Mouse (Mus musculus) small intestine, adult 2 months (tissue): Measurements from ENCODE around the gene Foxp1. TPM values are rescaled to one million over a fixed set of nuclear protein-coding genes. Genes with fewer than 3 reads are reported as not detected.

Source experiments
- H3K27ac ChIP-seq: fragments of 200-500 bp; 2 replicates; pipeline ENCODE4 v1.5.1; 2012; ENCODE audit warnings: low read depth, low read length, control low read depth, inconsistent platforms; ENCODE audit not compliant: insufficient read depth
- H3K27me3 ChIP-seq: fragments of 200-500 bp; 2 replicates; pipeline ENCODE4 v1.6.1; 2012; ENCODE audit warnings: mild to moderate bottlenecking, moderate library complexity, low read length, inconsistent platforms; ENCODE audit not compliant: control insufficient read depth, insufficient read depth
- H3K36me3 ChIP-seq: fragments of 200-500 bp; 2 replicates; pipeline ENCODE4 v1.6.1; 2012; ENCODE audit warnings: mild to moderate bottlenecking, low read length, control low read depth, inconsistent platforms; ENCODE audit not compliant: control insufficient read depth, insufficient read depth
- H3K4me1 ChIP-seq: fragments of 200-500 bp; 2 replicates; pipeline ENCODE4 v1.6.1; 2012; ENCODE audit warnings: low read length, inconsistent platforms, mixed read lengths; ENCODE audit not compliant: control insufficient read depth, insufficient read depth, insufficient read length
- H3K4me3 ChIP-seq: fragments of 200-500 bp; 2 replicates; pipeline ENCODE4 v1.5.1; 2012; ENCODE audit warnings: low read depth, mild to moderate bottlenecking, control low read depth, inconsistent platforms, low read length, moderate library complexity
- CTCF ChIP-seq: fragments of 200-500 bp; IDR thresholded peaks from 2 replicates; pipeline ENCODE4 v1.5.1; 2012; ENCODE audit warnings: low read depth, mild to moderate bottlenecking, control low read depth, inconsistent platforms, low read length, moderate library complexity, mixed read lengths; ENCODE audit not compliant: insufficient replicate concordance, insufficient read length; ENCODE audit errors: extremely low read depth
- POLR2A ChIP-seq: fragments of 200-500 bp; IDR thresholded peaks from 2 replicates; pipeline ENCODE4 v1.6.1; 2012; ENCODE audit warnings: low read depth, mild to moderate bottlenecking, control low read depth, inconsistent platforms, low read length, moderate library complexity
- WGBS: fragments of 180-500 bp; shearing (Covaris S2); methylation state at CpG from one replicate; pipeline ENCODE4 v1.1.7; 2018; 5-methylcytosine and 5-hydroxymethylcytosine counted together
- polyA plus RNA-seq: library from polyadenylated mRNA; depleted of rRNA; stranded (reverse); fragments of >200 nt; gene quantifications from 2 replicates; pipeline ENCODE4 v1.2.3, GENCODE M21; 2012

Foxp1 gene
- polyA plus RNA-seq, 1 experiment = 52.2 TPM

GRCm38 (mm10) chr6:99350156-99350555 is 172.4 kb downstream of the Foxp1 start:
- Histone ChIP-seq H3K4me1 (peaks cover 3% of the 10 kb centered on the region; the same call in 1 of the 2 replicates), H3K27me3 (no peaks in the 10 kb centered on the region), H3K4me3 (no peak overlapping the region), H3K36me3 (no peaks in the 10 kb centered on the region), H3K27ac (no peak overlapping the region)
- WGBS = 87% methylated on average over 5 of the region's 5 CpGs
- no peak for TF ChIP-seq CTCF
- TF ChIP-seq POLR2A = no peak

DNA sequence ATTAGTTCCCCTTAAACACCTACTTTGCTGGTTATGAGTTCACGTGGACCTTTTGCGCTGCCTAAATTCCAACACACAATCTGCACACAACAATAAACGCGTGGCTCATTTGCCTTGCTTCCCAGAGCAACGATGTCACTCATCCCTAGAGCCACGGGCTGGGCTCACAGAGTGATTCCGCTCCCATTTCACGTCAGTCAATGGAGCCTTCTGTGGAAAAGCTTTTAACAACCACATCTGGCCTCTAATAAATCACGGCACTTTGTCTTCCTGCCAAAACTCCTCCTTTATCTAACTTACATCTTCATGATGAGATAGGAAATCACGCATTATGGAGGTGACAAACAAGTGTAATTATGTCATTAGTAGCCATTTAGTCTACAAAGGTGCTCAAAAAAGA is 174.7 kb downstream of the Foxp1 start:
- Histone ChIP-seq H3K4me3 (no peak overlapping the region), H3K4me1 (peaks cover 6% of the 10 kb centered on the region; the same call in 1 of the 2 replicates), H3K27me3 (no peaks in the 10 kb centered on the region), H3K36me3 (no peaks in the 10 kb centered on the region), H3K27ac (no peak overlapping the region)
- TF ChIP-seq POLR2A = no peak
- no peak for TF ChIP-seq CTCF
- 39% methylated on average over 10 of the region's 10 CpGs for WGBS

DNA sequence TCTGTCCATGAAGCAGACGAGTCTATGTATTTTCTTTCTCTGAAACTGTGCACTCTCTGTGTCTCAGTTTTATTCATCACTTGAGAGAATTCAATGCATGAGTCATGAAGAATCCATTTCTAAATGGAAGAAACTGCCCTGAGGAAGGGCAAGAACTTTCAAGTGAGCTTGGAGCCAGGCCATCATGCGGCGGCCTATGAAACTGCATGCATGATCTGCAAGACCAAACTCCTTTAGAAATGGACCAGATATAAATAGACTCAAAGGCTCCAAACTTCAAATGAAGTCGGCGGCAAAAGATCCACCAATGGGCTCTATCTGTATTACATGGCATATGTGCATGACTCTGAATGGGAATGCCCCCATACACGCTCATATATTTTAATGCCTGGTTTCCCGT is 177.6 kb downstream of the Foxp1 start:
- WGBS = 96% methylated on average over 7 of the region's 7 CpGs
- H3K36me3 ChIP-seq = no peaks in the 10 kb centered on the region
- H3K4me1 ChIP-seq = peaks cover 6% of the 10 kb centered on the region; the same call in 1 of the 2 replicates
- no peaks in the 10 kb centered on the region for H3K27me3 ChIP-seq
- H3K27ac ChIP-seq = no peak overlapping the region
- no peak for TF ChIP-seq CTCF
- H3K4me3 ChIP-seq = no peak overlapping the region

- H3K4me1 ChIP-seq = peaks cover 6% of the 10 kb centered on the region; the same call in 1 of the 2 replicates
- H3K36me3 ChIP-seq = no peaks in the 10 kb centered on the region
- H3K4me3 ChIP-seq = no peak overlapping the region
- H3K27ac ChIP-seq = no peak overlapping the region
- no peaks in the 10 kb centered on the region for H3K27me3 ChIP-seq
- TF ChIP-seq CTCF (no peak), POLR2A (no peak)
- WGBS = 34% methylated on average over 3 of the region's 3 CpGs
Measured at GRCm38 (mm10) chr6:99344357-99344756, 178.2 kb downstream of the Foxp1 start.

DNA sequence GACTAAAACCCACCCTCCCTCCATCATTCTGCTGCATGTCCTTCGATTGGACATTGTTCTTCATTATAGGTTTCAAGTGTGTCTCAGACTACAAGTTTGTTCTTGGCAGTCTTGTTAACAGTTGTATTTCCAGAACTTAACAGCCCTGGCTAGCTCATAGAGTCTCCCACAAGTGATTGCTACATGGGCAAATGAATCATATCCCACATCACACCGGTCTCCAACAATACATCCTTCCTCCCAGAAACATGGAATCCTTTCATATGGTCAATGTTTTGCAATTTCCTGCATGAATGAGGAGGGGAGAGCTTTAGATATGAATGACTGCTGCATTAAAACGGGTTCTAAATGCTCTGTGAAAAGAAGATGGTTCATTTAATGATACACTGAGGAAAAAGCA is 178.7 kb downstream of the Foxp1 start:
- Histone ChIP-seq H3K4me3 (no peak overlapping the region), H3K27ac (no peak overlapping the region), H3K4me1 (peaks cover 8% of the 10 kb centered on the region; the same call in 1 of the 2 replicates), H3K27me3 (no peaks in the 10 kb centered on the region), H3K36me3 (no peaks in the 10 kb centered on the region)
- TF ChIP-seq CTCF (no peak), POLR2A (no peak)
- 61% methylated on average over 3 of the region's 3 CpGs for WGBS

GRCm38 (mm10) chr6:99342416-99342815 is 180.1 kb downstream of the Foxp1 start:
- TF ChIP-seq CTCF = no peak
- TF ChIP-seq POLR2A = no peak
- no peaks in the 10 kb centered on the region for H3K27me3 ChIP-seq
- H3K36me3 ChIP-seq = no peaks in the 10 kb centered on the region
- no peak overlapping the region for H3K4me3 ChIP-seq
- H3K27ac ChIP-seq = no peak overlapping the region
- 92% methylated on average over 3 of the region's 3 CpGs for WGBS
- H3K4me1 ChIP-seq = peaks cover 13% of the 10 kb centered on the region; the same call in 1 of the 2 replicates

DNA sequence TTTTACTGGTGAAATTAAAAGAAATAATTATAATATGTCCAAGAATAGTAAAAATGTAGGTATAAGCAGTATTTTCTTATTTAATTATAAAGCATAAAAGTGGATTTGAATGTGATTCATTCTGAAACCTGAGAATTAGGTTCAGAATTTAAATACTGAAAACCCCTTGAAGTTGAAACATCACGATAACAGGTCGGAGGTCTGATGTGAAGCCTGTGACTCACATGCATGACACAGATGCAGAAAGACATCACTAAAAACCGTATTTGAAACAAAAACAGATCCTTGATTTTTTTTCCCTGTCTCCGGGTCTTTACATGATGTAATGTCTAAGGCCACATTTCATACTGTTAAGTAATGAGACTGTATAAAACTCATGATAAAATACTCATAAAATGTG is 181.6 kb downstream of the Foxp1 start:
- WGBS = 91% methylated on average over 4 of the region's 4 CpGs
- TF ChIP-seq CTCF (no peak), POLR2A (no peak)

DNA sequence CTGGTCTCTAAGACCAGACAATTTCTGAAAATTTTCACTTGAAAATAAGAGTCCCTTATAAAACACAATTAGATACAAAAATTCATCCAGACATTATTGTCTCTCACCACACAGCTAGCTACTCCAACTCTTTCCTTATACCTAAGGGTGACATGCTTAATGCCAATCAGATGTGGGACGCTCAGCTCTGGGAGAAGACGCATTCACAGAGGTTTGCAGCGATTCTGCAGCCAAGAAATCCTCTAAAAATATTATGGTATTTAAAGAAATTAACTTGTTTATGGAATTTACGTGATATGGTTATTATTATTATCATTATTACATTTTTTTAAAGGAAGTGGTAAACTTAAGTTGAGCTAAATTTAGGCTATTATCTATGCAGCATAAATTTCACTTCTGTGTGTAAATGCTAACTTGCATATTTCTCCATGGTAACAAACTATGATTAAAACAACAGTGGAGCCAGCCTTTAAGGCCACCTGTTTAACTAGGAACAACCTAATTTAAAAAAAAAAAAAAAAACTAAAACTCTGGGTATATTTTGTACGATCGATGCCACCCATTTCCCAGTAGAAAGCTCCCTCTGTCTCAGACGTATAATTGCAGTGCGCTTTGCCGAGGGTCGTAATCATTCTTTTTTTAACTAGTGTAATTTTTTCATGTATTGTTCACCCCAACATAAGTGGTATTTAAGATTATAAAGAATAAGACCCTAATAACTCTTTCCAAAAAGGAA is 182.4 kb downstream of the Foxp1 start:
- Histone ChIP-seq H3K27me3 (no peaks in the 10 kb centered on the region), H3K4me3 (no peak overlapping the region), H3K36me3 (no peaks in the 10 kb centered on the region), H3K27ac (no peak overlapping the region), H3K4me1 (peaks cover 16% of the 10 kb centered on the region; the same call in 1 of the 2 replicates)
- 87% methylated on average over 10 of the region's 10 CpGs for WGBS
- TF ChIP-seq CTCF = no peak
- TF ChIP-seq POLR2A = no peak

More for the DNA sequence above, 181.6 kb downstream of the Foxp1 start:
- Histone ChIP-seq H3K27ac (no peak overlapping the region), H3K27me3 (no peaks in the 10 kb centered on the region), H3K4me1 (peaks cover 16% of the 10 kb centered on the region; the same call in 1 of the 2 replicates), H3K4me3 (no peak overlapping the region), H3K36me3 (no peaks in the 10 kb centered on the region)
